Mouse (Mus musculus): ENCODE measurements around the gene Brdt. TPM values are rescaled to one million over a fixed set of nuclear protein-coding genes. Genes with fewer than 3 reads are reported as not detected.

Gene Brdt
- polyA plus RNA-seq, 1 experiment from 2014 or later: 0.78 TPM

GRCm38 (mm10) chr5:107288427-107289233 lies 42.3 kb upstream of the Brdt start:
- peak; percentile 25; the same call in 1 of the 2 replicates for ATAC-seq
- peaks cover 3% of the 10 kb centered on the region; the same call in 1 of the 2 replicates for H3K27me3 ChIP-seq (replicated peaks; ENCODE audit: control insufficient read depth, insufficient read depth, low read length)
- 2% methylated on average over 62 of the region's 62 CpGs for WGBS
- TF ChIP-seq CTCF (IDR thresholded peaks at IDR 0.05; ENCODE audit: low read depth): no peak
- H3K36me3 ChIP-seq (ENCODE audit: control insufficient read depth, insufficient read depth): no peaks in the 10 kb centered on the region
- H3K27ac ChIP-seq (ENCODE audit: low read depth, low read length): peak overlapping the region; percentile 67
- peak overlapping the region; percentile 98 for H3K4me2 ChIP-seq (replicated peaks; ENCODE audit: low read depth)
- H3K4me1 ChIP-seq (replicated peaks; ENCODE audit: control insufficient read depth, insufficient read depth, low read length): no peaks in the 10 kb centered on the region
- peak overlapping the region; percentile 55 for H3K9ac ChIP-seq (ENCODE audit: low read depth, low read length)
- no peaks in the 10 kb centered on the region for H3K9me3 ChIP-seq (ENCODE audit: control insufficient read depth)
- H3K4me3 ChIP-seq (ENCODE audit: low read depth, low read length): peak overlapping the region; percentile 68

- peaks cover 3% of the 10 kb centered on the region; the same call in 1 of the 2 replicates for H3K27me3 ChIP-seq (replicated peaks; ENCODE audit: control insufficient read depth, insufficient read depth, low read length)
- peak within 1 kb of the TSS; percentile 55 for H3K9ac ChIP-seq (ENCODE audit: low read depth, low read length)
- peak within 1 kb of the TSS; percentile 67 for H3K27ac ChIP-seq (ENCODE audit: low read depth, low read length)
- H3K4me2 ChIP-seq (replicated peaks; ENCODE audit: low read depth): peak within 1 kb of the TSS; percentile 98
- ATAC-seq: peak; percentile 76
- peak; percentile 73 for TF ChIP-seq CTCF (IDR thresholded peaks at IDR 0.05; ENCODE audit: low read depth)
- no peaks in the 10 kb centered on the region for H3K4me1 ChIP-seq (replicated peaks; ENCODE audit: control insufficient read depth, insufficient read depth, low read length)
- 2% methylated on average over 54 of the region's 54 CpGs for WGBS
- H3K36me3 ChIP-seq (ENCODE audit: control insufficient read depth, insufficient read depth): no peaks in the 10 kb centered on the region
- H3K4me3 ChIP-seq (ENCODE audit: low read depth, low read length): peak within 1 kb of the TSS; percentile 68
- no peaks in the 10 kb centered on the region for H3K9me3 ChIP-seq (ENCODE audit: control insufficient read depth)
Measured at GRCm38 (mm10) chr5:107289234-107289764, 41.7 kb upstream of the Brdt start, which contains the start of gene Tgfbr3. Gene Tgfbr3 (minus strand): TSS chr5:107289629.

DNA sequence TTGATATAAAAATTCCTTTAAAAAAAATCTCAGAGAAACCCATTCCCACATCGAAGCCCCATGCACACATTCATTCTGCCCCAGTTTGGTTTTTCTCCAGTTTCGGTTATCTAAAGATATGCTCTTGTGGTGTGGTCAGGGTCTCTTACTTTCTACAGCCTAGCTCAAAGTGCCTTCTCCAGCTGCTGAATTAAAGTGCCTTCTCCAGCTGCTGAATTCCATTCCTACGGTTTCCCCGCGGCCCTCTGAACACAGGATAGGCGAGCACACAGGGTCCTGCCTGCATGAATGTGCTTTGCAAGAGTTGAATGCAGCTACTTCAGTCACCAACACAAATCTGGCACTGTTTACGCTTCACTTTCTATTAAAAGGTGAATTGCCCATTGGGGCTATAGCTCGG lies 41.0 kb upstream of the Brdt start:
- H3K4me3 ChIP-seq (ENCODE audit: low read depth, low read length): no peak overlapping the region; the same call in 1 of the 2 replicates
- WGBS: 55% methylated on average over 8 of the region's 8 CpGs
- TF ChIP-seq CTCF (IDR thresholded peaks at IDR 0.05; ENCODE audit: low read depth): no peak
- no peaks in the 10 kb centered on the region for H3K4me1 ChIP-seq (replicated peaks; ENCODE audit: control insufficient read depth, insufficient read depth, low read length)
- H3K9me3 ChIP-seq (ENCODE audit: control insufficient read depth): no peaks in the 10 kb centered on the region
- H3K27ac ChIP-seq (ENCODE audit: low read depth, low read length): no peak overlapping the region
- no peaks in the 10 kb centered on the region for H3K36me3 ChIP-seq (ENCODE audit: control insufficient read depth, insufficient read depth)
- peaks cover 3% of the 10 kb centered on the region; the same call in 1 of the 2 replicates for H3K27me3 ChIP-seq (replicated peaks; ENCODE audit: control insufficient read depth, insufficient read depth, low read length)
- H3K4me2 ChIP-seq (replicated peaks; ENCODE audit: low read depth): peak overlapping the region; percentile 98
- H3K9ac ChIP-seq (ENCODE audit: low read depth, low read length): no peak overlapping the region
- no peak for ATAC-seq

DNA sequence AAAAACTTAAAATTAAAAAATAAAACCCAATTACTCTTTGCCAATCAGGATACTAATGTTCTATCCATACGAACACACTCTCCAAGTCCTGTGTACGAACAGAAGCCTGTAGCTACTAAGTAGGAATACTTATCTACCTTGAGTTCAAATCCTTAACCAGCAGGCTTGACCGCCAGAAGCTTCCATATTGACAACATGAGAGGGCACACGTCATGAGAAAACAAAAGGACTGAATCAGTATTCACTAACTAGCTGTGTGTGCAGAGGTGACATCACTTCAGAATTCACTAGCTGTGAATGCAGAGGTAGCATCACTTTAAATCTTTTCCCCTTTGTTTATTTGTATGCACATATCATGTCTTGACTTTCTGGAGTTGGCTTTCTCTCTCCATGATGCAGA lies 36.9 kb upstream of the Brdt start:
- Histone ChIP-seq H3K27me3 (replicated peaks; ENCODE audit: control insufficient read depth, insufficient read depth, low read length) (peaks cover 3% of the 10 kb centered on the region; the same call in 1 of the 2 replicates), H3K9me3 (ENCODE audit: control insufficient read depth) (no peaks in the 10 kb centered on the region), H3K27ac (ENCODE audit: low read depth, low read length) (no peak overlapping the region), H3K36me3 (ENCODE audit: control insufficient read depth, insufficient read depth) (no peaks in the 10 kb centered on the region), H3K4me1 (replicated peaks; ENCODE audit: control insufficient read depth, insufficient read depth, low read length) (no peaks in the 10 kb centered on the region), H3K9ac (ENCODE audit: low read depth, low read length) (no peak overlapping the region), H3K4me2 (replicated peaks; ENCODE audit: low read depth) (no peak overlapping the region), H3K4me3 (ENCODE audit: low read depth, low read length) (no peak overlapping the region)
- ATAC-seq: no peak
- TF ChIP-seq CTCF (IDR thresholded peaks at IDR 0.05; ENCODE audit: low read depth): no peak
- WGBS: 88% methylated on average over 4 of the region's 4 CpGs

- no peak overlapping the region for H3K27ac ChIP-seq (ENCODE audit: low read depth, low read length)
- WGBS: 23% methylated on average over 8 of the region's 8 CpGs
Measured at GRCm38 (mm10) chr5:107295061-107295816, 35.7 kb upstream of the Brdt start.

More at GRCm38 (mm10) chr5:107295061-107295816, 35.7 kb upstream of the Brdt start:
- H3K4me3 ChIP-seq (ENCODE audit: low read depth, low read length): no peak overlapping the region
- ATAC-seq: peak; percentile 53
- no peaks in the 10 kb centered on the region for H3K27me3 ChIP-seq (replicated peaks; ENCODE audit: control insufficient read depth, insufficient read depth, low read length)
- no peak for TF ChIP-seq CTCF (IDR thresholded peaks at IDR 0.05; ENCODE audit: low read depth)
- no peaks in the 10 kb centered on the region for H3K4me1 ChIP-seq (replicated peaks; ENCODE audit: control insufficient read depth, insufficient read depth, low read length)
- no peak overlapping the region for H3K4me2 ChIP-seq (replicated peaks; ENCODE audit: low read depth)
- no peaks in the 10 kb centered on the region for H3K36me3 ChIP-seq (ENCODE audit: control insufficient read depth, insufficient read depth)
- H3K9ac ChIP-seq (ENCODE audit: low read depth, low read length): no peak overlapping the region
- no peaks in the 10 kb centered on the region for H3K9me3 ChIP-seq (ENCODE audit: control insufficient read depth)

Measured in intestine, postnatal 0 days (tissue).